Mouse (Mus musculus): ENCODE data around the gene Fam53a.

The Fam53a gene

DNA sequence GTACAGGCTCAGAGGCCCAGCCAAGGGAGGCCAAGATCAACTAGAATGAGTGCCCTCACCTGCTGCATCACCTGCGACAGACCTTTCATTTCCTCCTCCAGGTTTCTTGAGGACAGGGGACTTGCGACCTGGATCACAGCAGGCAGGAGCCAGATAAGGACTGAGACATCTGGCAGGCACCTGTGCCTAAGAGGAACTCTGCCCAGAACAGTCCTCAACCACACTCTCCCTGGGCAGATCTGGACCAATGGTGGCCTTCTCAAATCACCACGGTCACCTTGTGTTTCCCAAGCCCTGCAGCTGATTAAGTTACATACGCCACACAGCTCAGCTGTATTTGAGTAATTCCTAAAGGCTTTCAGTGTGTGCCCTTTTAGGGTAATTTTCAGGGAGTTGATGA lies 1.2 kb upstream of the Fam53a start:
- DNase-seq (ENCODE audit: low spot score) = no peak

GRCm38 (mm10) chr5:33630061-33630460 lies 626 bp upstream of the Fam53a start:
- no peak for DNase-seq (ENCODE audit: low spot score)

DNA sequence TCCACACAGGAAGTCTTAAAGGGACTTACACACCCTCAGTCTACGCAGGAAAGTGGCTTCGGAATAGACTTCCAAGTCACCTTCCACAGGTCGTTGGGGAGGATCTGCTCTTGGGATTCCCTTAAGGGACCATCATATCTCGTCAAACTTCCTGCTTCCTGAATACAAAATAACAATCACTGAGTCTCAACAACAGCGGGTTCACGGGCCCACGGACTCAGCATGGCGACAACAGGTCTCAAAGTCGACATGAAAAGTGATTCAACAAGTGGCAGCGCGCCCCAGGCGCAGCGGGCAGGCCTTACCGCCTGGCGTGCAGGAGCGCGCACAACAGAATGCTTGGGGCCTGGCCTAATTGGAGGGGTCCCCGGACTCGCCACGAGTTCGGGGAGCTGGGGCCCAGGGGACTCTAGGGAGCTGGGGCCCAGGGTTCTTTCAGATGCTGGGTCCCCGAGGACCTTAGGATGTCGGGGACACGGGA lies 575 bp downstream of the Fam53a start:
- DNase-seq (ENCODE audit: low spot score) = peak; percentile 30

DNA sequence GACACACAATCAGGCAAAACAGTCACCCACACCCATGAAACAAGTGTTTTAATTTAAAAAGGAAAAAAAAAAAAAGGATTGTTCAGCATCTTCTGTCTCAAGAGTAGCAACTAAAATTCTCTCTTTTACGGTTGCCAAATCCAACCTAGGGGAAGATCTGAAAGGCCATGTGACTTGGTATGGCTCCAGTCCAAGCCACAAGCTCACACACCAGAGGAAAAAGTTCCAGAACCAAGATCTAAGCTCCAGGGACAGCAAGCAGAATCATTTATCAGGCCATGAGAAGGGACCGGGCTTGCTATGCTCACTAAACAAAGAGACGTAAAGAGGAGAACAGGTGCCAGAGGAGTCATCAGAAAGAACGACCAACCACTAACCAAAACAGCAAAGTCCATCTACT lies 1.5 kb downstream of the Fam53a start:
- no peak for DNase-seq (ENCODE audit: low spot score)

DNA sequence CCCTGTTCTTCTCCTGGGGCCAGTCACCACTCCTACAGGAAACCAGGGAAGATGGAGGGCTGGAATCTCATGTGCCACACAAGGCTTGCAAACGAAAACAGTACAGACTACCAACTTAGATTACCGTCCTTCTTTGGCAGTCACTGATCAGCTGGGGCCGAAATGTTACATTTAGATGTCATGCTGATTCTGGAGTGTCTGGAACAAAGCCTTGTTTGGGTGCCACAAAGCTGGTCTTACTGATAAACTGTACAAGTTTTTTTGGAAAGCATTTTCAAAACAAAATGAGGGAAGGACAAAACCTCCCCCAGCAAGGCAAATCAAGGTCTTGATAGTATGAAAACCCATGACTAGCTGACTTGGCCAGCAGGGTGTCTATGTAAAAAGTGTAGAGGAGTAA lies 5.7 kb downstream of the Fam53a start:
- DNase-seq (ENCODE audit: low spot score) = no peak

DNA sequence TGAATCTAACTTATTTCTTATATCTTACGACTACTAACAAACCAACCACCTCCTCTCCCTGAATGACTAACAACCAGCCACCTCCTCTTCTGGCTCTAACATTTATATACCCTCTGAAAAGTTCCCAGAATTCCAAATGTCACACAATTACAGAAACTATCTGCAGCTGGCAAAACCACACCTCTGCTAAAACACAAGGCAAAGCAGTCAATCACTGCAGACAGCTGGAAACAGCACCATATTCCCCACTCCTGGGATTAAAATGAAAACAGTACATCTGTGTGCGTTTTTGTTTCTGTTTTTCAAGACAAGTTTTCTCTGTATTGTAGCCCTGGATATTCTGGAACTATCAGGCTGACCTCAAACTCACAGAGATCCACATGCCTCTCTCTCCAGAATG lies 6.8 kb downstream of the Fam53a start:
- no peak for DNase-seq (ENCODE audit: low spot score)

GRCm38 (mm10) chr5:33614391-33614790 lies 15.0 kb downstream of the Fam53a start:
- DNase-seq (ENCODE audit: low spot score) = no peak

- no peak for DNase-seq (ENCODE audit: low spot score)
These were observed 17.6 kb downstream of the Fam53a start for GRCm38 (mm10) chr5:33611795-33612194.

DNA sequence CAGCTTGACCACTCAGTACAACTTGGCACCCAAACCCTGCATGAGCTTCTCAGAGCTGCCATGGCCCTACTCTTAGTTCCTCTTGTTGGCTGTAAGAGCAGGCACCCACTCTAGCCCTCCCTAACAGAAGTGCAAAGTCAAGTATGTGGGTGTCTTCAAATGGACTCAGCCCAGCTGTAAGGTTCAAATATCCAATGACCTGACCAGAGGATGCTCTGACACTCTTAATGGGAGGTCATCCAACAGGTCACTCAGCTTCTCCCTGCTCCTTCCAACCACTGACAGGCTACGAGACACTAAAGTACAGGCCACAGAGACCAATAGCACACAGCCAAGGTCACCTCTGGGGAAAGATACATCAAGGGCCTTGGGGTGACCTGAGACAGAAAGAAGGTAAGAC lies 20.2 kb downstream of the Fam53a start:
- no peak for DNase-seq (ENCODE audit: low spot score)

GRCm38 (mm10) chr5:33607434-33607833 lies 22.0 kb downstream of the Fam53a start:
- no peak for DNase-seq (ENCODE audit: low spot score)

- no peak for DNase-seq (ENCODE audit: low spot score)
These were observed 22.8 kb downstream of the Fam53a start for GRCm38 (mm10) chr5:33606631-33607030.

- no peak for DNase-seq (ENCODE audit: low spot score)
These were observed 24.1 kb downstream of the Fam53a start for GRCm38 (mm10) chr5:33605314-33605713.

DNA sequence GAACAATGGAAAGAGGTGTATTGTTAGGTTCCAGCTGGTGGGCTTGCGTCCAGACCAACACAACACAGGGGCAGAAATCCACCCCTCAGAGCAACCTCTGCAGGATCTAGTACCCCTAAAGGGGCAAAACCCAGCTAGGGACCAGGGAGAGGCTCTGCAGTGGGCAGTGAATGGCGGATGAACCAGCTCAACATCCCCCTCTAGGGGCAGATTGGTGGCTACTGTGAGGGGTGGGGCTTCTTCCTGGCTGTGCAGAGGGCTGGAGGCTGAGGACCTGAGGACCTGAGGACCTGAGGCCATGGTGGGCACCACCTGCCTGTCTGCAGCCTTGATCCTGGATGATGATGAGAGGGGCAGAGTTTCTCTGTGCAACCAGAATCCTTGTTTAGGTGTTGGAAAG lies 35.8 kb downstream of the Fam53a start:
- DNase-seq (ENCODE audit: low spot score) = no peak

GRCm38 (mm10) chr5:33589221-33589888 lies 40.1 kb downstream of the Fam53a start:
- DNase-seq (ENCODE audit: low spot score) = peak; percentile 26

GRCm38 (mm10) chr5:33588066-33588465 lies 41.4 kb downstream of the Fam53a start:
- DNase-seq (ENCODE audit: low spot score) = no peak

- no peak for DNase-seq (ENCODE audit: low spot score)
These were observed 41.9 kb downstream of the Fam53a start for GRCm38 (mm10) chr5:33587498-33588058.

DNA sequence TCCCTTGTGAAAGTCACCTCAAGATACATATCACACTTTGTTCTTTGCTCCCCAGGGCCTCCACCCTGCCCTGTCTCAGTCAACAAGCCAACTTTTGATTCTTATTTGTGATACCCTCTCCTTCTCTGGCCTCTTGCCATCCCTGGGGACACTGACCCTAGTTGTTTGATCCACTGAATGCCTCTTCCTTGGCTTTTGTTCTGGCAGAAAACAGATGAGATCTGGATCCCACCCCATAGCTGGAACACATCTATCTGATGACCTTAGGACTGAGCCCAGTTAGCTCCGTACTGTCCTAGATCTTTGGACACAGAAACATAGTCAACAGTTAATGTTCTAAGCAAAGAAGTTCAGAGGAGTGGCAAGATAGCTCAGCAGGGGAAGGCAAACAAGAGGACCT lies 49.1 kb downstream of the Fam53a start:
- no peak for DNase-seq (ENCODE audit: low spot score)

- DNase-seq (ENCODE audit: low spot score) = no peak
These were observed 55.2 kb downstream of the Fam53a start for GRCm38 (mm10) chr5:33574207-33574606.

DNA sequence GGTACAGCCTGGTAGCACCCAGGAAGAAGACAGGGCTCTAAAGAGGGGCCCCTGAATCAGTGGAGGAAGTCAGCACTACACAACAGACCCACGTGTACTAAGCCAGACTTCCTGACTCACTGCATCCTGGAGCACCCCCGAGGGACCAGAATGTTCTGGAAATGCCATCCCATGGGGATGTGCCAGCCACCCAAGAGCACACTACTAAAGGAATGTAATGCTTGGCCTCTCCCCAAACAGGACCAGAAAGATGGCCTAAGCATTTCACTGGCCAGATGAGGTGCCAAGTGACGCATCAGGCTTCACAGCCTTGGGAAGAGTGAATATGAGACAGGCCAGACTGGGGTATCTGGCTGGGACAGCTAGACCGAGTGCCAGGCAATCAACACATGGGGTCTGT lies 63.5 kb downstream of the Fam53a start:
- no peak for DNase-seq (ENCODE audit: low spot score)

- DNase-seq (ENCODE audit: low spot score) = no peak
These were observed 73.0 kb downstream of the Fam53a start for GRCm38 (mm10) chr5:33556277-33556995.
